Comparison of ENCODE assay signal across 16 mouse cellular contexts in genomic region chr5:73553903-73554302, GRCm38 (mm10).
DNase-seq lines count a peak whose midpoint lies in the region; ATAC-seq lines count a peak whose summit lies in the region.
"Had no signal": no experiment of that assay in that cellular context is flagged by ENCODE, and none has a peak within 500 bp of the region (broad histone marks: within the 10 kb centered on the region; RNA-seq: fewer than 3 reads in every experiment).

No protein-coding gene starts in this region.

- H3K27me3 ChIP-seq in hindbrain, embryonic 13.5 days: no peaks in the 10 kb centered on the region
- H3K27me3 ChIP-seq in hindbrain, embryonic 11.5 days (ENCODE audit: control insufficient read depth, insufficient read depth, low read length): no peaks in the 10 kb centered on the region
- no peaks in the 10 kb centered on the region for H3K27me3 ChIP-seq in lung, embryonic 15.5 days
- H3K27me3 ChIP-seq: embryonic facial prominence, embryonic 12.5 days; liver, embryonic 13.5 days; midbrain, embryonic 13.5 days had no signal

- peaks cover 16% of the 10 kb centered on the region; the same call in 1 of the 2 replicates for H3K4me1 ChIP-seq in hindbrain, embryonic 13.5 days (replicated peaks)
- H3K4me1 ChIP-seq in hindbrain, embryonic 11.5 days (replicated peaks; ENCODE audit: control insufficient read depth, insufficient read depth, low read length): no peaks in the 10 kb centered on the region
- peaks cover 18% of the 10 kb centered on the region; the same call in 1 of the 2 replicates for H3K4me1 ChIP-seq in lung, embryonic 15.5 days
- H3K4me1 ChIP-seq: embryonic facial prominence, embryonic 12.5 days; liver, embryonic 13.5 days had no signal

- no peak overlapping the region for H3K4me3 ChIP-seq in hindbrain, embryonic 13.5 days
- H3K4me3 ChIP-seq in hindbrain, embryonic 11.5 days (ENCODE audit: low read depth, low read length): no peak overlapping the region
- H3K4me3 ChIP-seq in lung, embryonic 15.5 days: no peak overlapping the region
- H3K4me3 ChIP-seq: embryonic facial prominence, embryonic 12.5 days; liver, embryonic 13.5 days; midbrain, embryonic 13.5 days had no signal

- no peak for ATAC-seq in hindbrain, embryonic 13.5 days (ENCODE audit: low FRiP score)
- no peak for ATAC-seq in hindbrain, embryonic 11.5 days (ENCODE audit: low FRiP score)
- no peak for ATAC-seq in lung, embryonic 15.5 days (ENCODE audit: borderline replicate concordance, extremely low read depth, low FRiP score, low TSS enrichment)
- ATAC-seq: midbrain, embryonic 13.5 days had no signal

- no peaks in the 10 kb centered on the region for H3K9me3 ChIP-seq in hindbrain, embryonic 13.5 days
- no peaks in the 10 kb centered on the region for H3K9me3 ChIP-seq in hindbrain, embryonic 11.5 days (ENCODE audit: control insufficient read depth, low read length)
- no peaks in the 10 kb centered on the region for H3K9me3 ChIP-seq in lung, embryonic 15.5 days
- H3K9me3 ChIP-seq: embryonic facial prominence, embryonic 12.5 days; liver, embryonic 13.5 days; midbrain, embryonic 13.5 days had no signal

- no peak overlapping the region for H3K9ac ChIP-seq in hindbrain, embryonic 13.5 days
- no peak overlapping the region for H3K9ac ChIP-seq in hindbrain, embryonic 11.5 days (ENCODE audit: low read depth, low read length)
- no peak overlapping the region for H3K9ac ChIP-seq in lung, embryonic 15.5 days
- H3K9ac ChIP-seq: embryonic facial prominence, embryonic 12.5 days; liver, embryonic 13.5 days; lung, embryonic 14.5 days; midbrain, embryonic 13.5 days had no signal

- peak overlapping the region; percentile 40; the same call in 1 of the 2 replicates for H3K27ac ChIP-seq in hindbrain, embryonic 13.5 days
- no peak overlapping the region for H3K27ac ChIP-seq in hindbrain, embryonic 11.5 days (ENCODE audit: low read depth, low read length)
- 0 out of 2 replicates have a peak overlapping the region, but pooled peaks have one; percentile 55 for H3K27ac ChIP-seq in lung, embryonic 15.5 days
- H3K27ac ChIP-seq: embryonic facial prominence, embryonic 12.5 days; liver, embryonic 13.5 days; midbrain, embryonic 13.5 days had no signal

- peaks cover 51% of the 10 kb centered on the region for H3K36me3 ChIP-seq in hindbrain, embryonic 13.5 days
- H3K36me3 ChIP-seq in hindbrain, embryonic 11.5 days (ENCODE audit: control insufficient read depth, insufficient read depth, low read length): peaks cover 3% of the 10 kb centered on the region; the same call in 1 of the 2 replicates
- 0 out of 2 replicates have a peak, but pooled peaks cover 6% of the 10 kb centered on the region for H3K36me3 ChIP-seq in lung, embryonic 15.5 days

- no peak overlapping the region for H3K4me2 ChIP-seq in hindbrain, embryonic 13.5 days
- no peak overlapping the region for H3K4me2 ChIP-seq in hindbrain, embryonic 11.5 days (replicated peaks; ENCODE audit: low read depth, low read length)
- H3K4me2 ChIP-seq in lung, embryonic 15.5 days: no peak overlapping the region
- H3K4me2 ChIP-seq: embryonic facial prominence, embryonic 12.5 days; liver, embryonic 13.5 days; lung, embryonic 14.5 days; midbrain, embryonic 13.5 days had no signal

- 87% methylated on average over 11 of the region's 11 CpGs for WGBS in hindbrain, embryonic 13.5 days
- 95% methylated on average over 11 of the region's 11 CpGs for WGBS in hindbrain, embryonic 11.5 days
- WGBS in lung, embryonic 15.5 days: 90% methylated on average over 11 of the region's 11 CpGs

- DNase-seq in hindbrain, embryonic 11.5 days (ENCODE audit: low spot score): no peak
- no peak for DNase-seq in lung, postnatal 25 days (ENCODE audit: low spot score)
- DNase-seq in adrenal gland, postnatal 10 days: peak; percentile 38
- peak; percentile 67 for DNase-seq in adrenal gland, postnatal 14 days
- DNase-seq in thymus, postnatal 36 days: no peak
- DNase-seq: cerebellum, adult 11-12 months; cerebellum, postnatal 25 days; kidney, postnatal 25 days; liver, embryonic 13.5 days; lung, embryonic 14.5 days; thymus, adult 18-20 months; thymus, postnatal 4 days had no signal

Comparison
In these comparisons a context has a peak if more than half of its experiments do, and no peak if none do; other contexts are left out.
1. DNase-seq: peak in adrenal gland, postnatal 10 days (single experiment) and adrenal gland, postnatal 14 days (single experiment); none in hindbrain, embryonic 11.5 days (single experiment), lung, postnatal 25 days (single experiment) and thymus, postnatal 36 days (0 of 2).